Mouse (Mus musculus): ENCODE data around the gene Rpl10a.

The Rpl10a gene

GRCm38 (mm10) chr17:28328366-28328928 is at the start of gene Rpl10a:
Gene Rpl10a, plus strand, starts transcription at chr17:28328471.
- peak; percentile 99 for DNase-seq (ENCODE audit: low spot score)

GRCm38 (mm10) chr17:28279236-28279635 is 49.0 kb upstream of the Rpl10a start:
- no peak for DNase-seq (ENCODE audit: low spot score)

GRCm38 (mm10) chr17:28279780-28280422 is 48.4 kb upstream of the Rpl10a start:
- no peak for DNase-seq (ENCODE audit: low spot score)

- no peak for DNase-seq (ENCODE audit: low spot score)
These were observed 47.9 kb upstream of the Rpl10a start for GRCm38 (mm10) chr17:28280423-28280800.

GRCm38 (mm10) chr17:28280831-28281377 is 47.4 kb upstream of the Rpl10a start:
- no peak for DNase-seq (ENCODE audit: low spot score)

- DNase-seq (ENCODE audit: low spot score), result no peak
These were observed 46.3 kb upstream of the Rpl10a start for GRCm38 (mm10) chr17:28281866-28282441.

- no peak for DNase-seq (ENCODE audit: low spot score)
These were observed 45.1 kb upstream of the Rpl10a start for GRCm38 (mm10) chr17:28283199-28283598.

- DNase-seq (ENCODE audit: low spot score), result no peak
These were observed 42.1 kb upstream of the Rpl10a start for GRCm38 (mm10) chr17:28286133-28286532.

- DNase-seq (ENCODE audit: low spot score), result no peak
These were observed 41.3 kb upstream of the Rpl10a start for GRCm38 (mm10) chr17:28286964-28287363.

GRCm38 (mm10) chr17:28287578-28287977 is 40.7 kb upstream of the Rpl10a start:
- DNase-seq (ENCODE audit: low spot score), result no peak

- no peak for DNase-seq (ENCODE audit: low spot score)
These were observed 40.3 kb upstream of the Rpl10a start for GRCm38 (mm10) chr17:28287980-28288379.

- peak; percentile 87 for DNase-seq (ENCODE audit: low spot score)
These were observed 38.0 kb upstream of the Rpl10a start for GRCm38 (mm10) chr17:28290262-28290661.

GRCm38 (mm10) chr17:28290671-28291070 is 37.6 kb upstream of the Rpl10a start:
- no peak for DNase-seq (ENCODE audit: low spot score)

GRCm38 (mm10) chr17:28291346-28291745 is 36.9 kb upstream of the Rpl10a start:
- no peak for DNase-seq (ENCODE audit: low spot score)

- no peak for DNase-seq (ENCODE audit: low spot score)
These were observed 34.6 kb upstream of the Rpl10a start for GRCm38 (mm10) chr17:28293716-28294115.

GRCm38 (mm10) chr17:28294449-28295333 is 33.6 kb upstream of the Rpl10a start:
- DNase-seq (ENCODE audit: low spot score), result no peak

GRCm38 (mm10) chr17:28298888-28299287 is 29.4 kb upstream of the Rpl10a start:
- no peak for DNase-seq (ENCODE audit: low spot score)

- no peak for DNase-seq (ENCODE audit: low spot score)
These were observed 28.5 kb upstream of the Rpl10a start for GRCm38 (mm10) chr17:28299669-28300320.

- DNase-seq (ENCODE audit: low spot score), result no peak
These were observed 27.9 kb upstream of the Rpl10a start for GRCm38 (mm10) chr17:28300323-28300722.

GRCm38 (mm10) chr17:28300850-28301249 is 27.4 kb upstream of the Rpl10a start:
- no peak for DNase-seq (ENCODE audit: low spot score)

GRCm38 (mm10) chr17:28305172-28305571 is 23.1 kb upstream of the Rpl10a start:
- no peak for DNase-seq (ENCODE audit: low spot score)

All from testis, postnatal 10 days (tissue).